Mouse (Mus musculus) bone marrow macrophage, adult 2 months (primary cell): ENCODE data around the gene F2rl1.

Experiments used
- CTCF ChIP-seq: IDR thresholded peaks from 2 replicates; pipeline ENCODE4 v1.5.1; 2012; ENCODE audit warnings: low read depth, mild to moderate bottlenecking, low read length, moderate library complexity
- POLR2A ChIP-seq: IDR thresholded peaks from 2 replicates; pipeline ENCODE4 v1.6.1; 2012; ENCODE audit warnings: mild to moderate bottlenecking, low read depth, low read length, borderline replicate concordance

GRCm38 (mm10) chr13:95546251-95546650 is 21.2 kb upstream of the F2rl1 start:
- TF ChIP-seq POLR2A: no peak
- no peak for TF ChIP-seq CTCF
